Mouse (Mus musculus): ENCODE measurements around the gene Dus4l.
"Not testable (repeated sequence)": the region's sequence is repeated elsewhere in the genome, so short reads cannot be mapped to it uniquely, and the experiment has no call there.

Dus4l gene

DNA sequence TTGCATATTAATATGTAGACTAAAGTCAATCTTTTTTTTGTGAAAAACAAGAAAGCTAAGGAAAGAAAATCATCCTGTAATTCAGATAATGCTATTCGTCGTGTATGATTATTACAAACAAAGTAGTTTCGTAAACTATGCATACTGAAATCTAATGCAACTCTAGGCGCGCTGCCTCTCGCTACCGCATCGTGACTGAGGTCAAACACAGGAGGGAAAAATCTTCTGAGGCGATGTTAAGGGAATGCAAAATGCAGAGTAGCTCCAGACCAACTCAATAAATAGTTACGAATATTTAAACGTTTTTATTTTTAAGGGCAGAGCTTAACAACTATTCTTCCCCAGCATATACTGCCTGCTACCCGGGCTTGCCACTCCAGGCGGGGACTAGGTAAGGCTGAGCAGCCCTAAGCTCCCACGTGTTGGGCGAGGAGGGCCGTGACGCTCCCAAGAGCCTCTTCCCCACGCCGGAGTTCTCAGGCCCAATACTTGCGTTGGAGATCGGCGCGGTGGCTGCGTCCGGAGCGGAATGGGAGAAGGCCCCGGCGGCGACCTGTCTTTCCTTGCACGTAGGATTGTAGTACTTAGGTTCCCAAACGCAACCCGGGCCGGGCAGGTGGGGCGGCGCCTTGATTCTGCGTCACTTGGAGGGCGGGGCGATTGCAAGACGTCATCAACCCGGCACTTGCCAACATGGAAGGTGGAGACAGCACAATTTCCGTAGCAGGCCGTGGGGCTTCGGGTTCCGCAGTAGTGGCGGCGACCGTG, at the start of gene Dus4l, which contains the start of gene Cog5:
Dus4l (minus strand) TSS at position 630 of the 768 bp plus-strand sequence.
Cog5 (plus strand) TSS at position 673 of the 768 bp plus-strand sequence.
- DNase-seq (ENCODE audit: low spot score), result peak; percentile 94

DNA sequence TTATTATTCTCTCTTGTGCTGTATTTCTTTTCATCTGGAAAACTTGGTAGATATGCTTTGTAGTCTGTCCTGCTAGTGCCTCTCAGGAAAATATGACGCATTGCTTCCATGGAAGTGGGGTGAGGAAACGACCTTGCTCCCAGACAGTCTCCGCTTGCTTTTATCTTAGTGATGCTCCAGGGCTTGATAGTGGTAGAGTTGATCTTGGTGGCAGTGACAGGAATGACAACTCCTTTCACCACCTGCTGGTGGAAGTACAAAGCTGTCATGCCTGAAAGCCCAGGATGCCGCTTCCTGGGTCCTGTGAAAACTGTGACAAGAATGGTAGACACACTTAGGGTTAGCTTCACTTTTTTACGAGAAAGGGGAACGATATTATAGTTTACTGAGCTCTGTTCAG, 49.3 kb upstream of the Dus4l start:
- DNase-seq (ENCODE audit: low spot score), result no peak

DNA sequence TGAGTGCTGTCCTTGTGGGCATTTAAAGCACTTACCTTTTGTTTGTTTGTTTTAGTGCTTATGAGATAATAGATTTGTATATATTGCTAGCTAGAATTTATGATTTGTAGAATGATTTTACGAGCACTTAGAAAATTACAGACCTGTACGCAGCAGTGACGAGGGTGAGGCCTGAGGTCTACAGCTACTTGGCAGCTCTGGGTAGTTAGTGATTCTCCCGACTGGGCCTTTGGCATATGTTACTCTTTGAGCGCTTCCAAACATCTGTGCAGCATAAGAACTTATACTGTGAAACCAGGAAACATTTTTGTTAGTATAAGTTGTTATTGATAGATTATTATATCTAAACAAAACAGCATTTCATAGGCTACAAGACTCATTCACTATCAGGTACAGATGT, 46.8 kb upstream of the Dus4l start:
- DNase-seq (ENCODE audit: low spot score), result no peak

DNA sequence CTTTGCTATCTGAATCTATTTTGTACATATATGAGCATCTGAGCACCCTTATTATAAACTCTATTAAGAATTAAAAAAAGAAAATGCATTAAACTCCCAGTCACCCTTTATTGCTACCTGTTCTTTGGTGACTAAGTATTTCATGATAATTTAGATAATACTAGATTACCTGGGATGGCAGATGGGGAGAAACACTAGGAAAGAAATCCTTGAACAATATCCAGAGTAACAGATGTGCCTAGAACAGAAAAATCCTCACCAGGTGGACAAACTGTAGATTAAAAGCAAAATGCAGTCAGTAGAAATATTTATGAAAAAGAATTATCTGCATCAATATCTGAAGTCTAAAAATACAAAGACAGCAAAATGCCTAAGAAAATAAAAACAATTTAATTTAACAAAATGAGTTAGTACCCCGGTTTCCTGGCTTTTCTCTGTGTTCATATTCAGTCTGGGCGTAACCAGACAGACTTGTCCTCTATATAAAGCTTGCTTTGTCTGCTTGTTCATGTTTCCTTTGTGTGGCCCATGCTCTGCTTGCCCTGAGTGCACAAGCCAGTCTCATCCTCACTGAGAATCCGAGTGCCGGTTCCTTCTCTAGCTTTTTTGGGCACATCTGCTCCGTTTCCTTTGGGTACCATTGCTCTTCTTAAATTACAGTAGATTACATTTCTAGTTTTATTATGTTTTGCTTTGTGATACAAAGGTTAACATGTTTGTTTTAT, 46.2 kb upstream of the Dus4l start:
- DNase-seq (ENCODE audit: low spot score), result no peak

DNA sequence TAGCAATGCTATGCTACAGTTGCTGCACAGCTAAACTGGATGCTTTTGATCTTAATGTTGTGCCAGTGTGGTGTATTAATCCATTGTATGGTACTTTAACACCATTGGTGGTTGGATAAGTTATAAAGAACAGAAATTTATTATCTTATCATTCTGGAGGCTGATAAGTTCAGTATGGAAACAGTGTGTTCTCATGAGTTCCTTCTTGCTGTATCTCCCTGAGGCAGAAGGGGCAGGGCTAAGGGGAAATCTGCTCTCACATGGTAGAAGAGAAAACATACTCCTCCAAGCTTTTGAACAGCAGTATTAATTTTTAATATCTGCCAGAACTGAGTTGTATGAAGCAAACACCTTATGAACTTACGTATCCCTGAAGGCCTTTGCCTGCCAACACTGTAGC, 38.7 kb upstream of the Dus4l start:
- no peak for DNase-seq (ENCODE audit: low spot score)

DNA sequence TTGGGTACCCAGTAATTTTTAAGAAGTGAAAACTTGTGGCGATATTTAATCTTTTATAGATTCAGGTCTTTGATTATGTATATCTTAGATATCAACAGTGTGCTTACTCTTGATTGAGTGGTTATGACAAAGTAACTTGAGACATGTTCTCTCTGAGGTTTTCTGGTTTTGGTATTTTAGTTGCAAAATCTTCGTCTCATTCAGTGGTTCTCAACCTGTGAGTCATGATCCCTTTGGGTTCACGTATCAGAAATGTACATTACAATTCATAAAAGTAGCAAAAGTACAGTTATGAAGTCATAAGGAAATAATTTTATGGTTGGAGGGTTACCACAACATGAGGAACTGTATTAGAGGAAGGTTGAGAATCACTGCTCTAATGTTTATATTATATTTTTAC, 32.1 kb upstream of the Dus4l start:
- no peak for DNase-seq (ENCODE audit: low spot score)

DNA sequence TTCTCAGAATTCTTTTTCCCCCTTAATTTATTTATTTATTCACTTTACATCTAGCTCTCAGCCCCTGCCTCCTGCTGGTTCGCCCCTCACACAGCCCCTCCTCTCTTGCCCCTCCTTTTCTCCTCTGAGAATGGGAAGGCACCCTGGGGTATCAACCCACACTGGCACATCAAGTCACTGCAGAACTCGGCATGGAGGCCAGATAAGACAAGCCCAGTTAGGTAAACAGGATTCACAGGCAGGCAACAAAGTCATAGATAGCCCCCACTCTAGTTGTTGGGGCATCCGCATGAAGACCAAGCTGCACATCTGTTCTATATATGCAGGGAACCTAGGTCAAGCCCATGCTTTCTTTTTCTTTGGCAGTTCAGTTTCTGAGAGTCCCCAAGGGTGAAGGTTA, 12.6 kb upstream of the Dus4l start:
- no peak for DNase-seq (ENCODE audit: low spot score)

DNA sequence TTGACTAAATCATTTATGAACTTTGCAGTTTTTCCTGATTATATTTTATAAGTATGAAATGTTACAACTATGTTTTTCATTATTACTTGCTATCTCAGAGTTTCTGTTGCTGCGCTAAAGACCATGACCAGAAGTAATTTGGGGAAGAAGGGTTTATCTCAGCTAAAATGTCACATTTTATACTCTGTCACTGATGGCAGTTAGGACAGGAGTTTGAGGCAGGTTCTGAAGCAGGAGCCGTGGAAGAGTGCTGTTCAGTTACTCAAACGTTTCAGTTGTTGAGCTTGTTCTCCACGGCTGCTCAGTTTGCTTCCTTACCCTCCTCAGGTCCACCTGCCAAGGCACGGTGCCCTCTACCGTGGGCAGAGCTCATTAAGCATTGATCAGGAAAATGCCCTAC, 11.4 kb upstream of the Dus4l start:
- no peak for DNase-seq (ENCODE audit: low spot score)

DNA sequence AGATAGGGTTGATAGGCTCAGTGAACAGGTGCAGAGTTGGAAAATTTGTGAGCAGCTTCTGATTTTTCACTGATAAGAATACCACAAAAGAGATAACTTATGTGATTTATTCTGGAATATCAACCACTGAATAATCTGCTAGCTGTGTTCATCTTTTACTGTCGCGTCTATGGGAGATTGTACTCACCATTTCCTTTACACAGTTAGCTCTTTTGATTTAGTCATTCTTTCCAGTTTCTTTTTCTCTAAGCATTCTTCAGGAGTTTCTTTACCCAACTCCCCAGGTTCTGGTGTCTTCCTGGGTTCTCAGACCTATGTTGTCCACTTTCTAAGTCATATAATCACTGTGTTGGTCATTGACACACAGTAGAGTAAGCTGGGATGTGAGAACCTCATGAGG, 2.2 kb upstream of the Dus4l start:
- no peak for DNase-seq (ENCODE audit: low spot score)

DNA sequence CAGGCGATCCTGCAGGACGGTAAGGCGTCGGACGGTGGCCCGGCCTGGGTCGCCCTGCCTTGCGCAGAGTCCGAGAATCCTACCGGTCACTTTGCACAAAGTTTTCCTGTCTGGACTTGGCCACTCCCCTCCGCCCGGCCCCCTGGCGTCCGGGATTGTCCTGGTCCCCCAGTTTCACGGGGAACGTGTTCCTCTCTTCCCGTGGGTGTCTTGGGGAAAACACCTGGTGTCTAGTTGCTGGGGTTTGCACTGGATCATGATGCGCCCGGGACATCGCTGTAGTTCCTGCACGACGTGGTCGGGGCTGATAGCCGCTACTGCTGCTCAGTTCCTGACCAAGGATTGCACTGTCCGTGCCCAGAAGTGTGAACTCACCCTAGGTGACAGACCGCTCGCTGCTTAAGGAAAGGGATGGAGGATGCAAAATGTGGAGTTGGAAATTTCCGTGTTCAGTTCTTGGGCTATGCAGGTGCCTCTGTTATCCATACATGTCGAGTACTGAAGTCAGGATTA, 395 bp upstream of the Dus4l start:
- no peak for DNase-seq (ENCODE audit: low spot score)

DNA sequence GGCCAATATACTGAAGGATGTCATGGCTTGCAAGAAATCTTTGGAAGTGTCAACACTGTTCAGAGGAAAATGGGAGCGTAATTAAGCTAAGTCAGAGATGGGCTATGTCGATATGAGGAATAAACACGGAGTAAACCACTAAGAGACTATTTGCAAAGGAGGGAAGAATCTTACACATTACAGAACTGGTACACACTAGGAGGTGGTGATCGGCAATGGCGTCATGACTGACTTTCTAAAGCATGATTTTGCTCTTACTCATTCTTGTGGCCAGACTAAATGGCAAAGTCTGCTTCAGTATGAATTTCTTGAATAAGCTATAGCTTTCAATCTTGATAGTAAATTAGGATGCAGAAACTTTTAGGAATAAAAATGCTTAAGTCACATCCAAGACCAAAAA, 1.0 kb downstream of the Dus4l start:
- no peak for DNase-seq (ENCODE audit: low spot score)

DNA sequence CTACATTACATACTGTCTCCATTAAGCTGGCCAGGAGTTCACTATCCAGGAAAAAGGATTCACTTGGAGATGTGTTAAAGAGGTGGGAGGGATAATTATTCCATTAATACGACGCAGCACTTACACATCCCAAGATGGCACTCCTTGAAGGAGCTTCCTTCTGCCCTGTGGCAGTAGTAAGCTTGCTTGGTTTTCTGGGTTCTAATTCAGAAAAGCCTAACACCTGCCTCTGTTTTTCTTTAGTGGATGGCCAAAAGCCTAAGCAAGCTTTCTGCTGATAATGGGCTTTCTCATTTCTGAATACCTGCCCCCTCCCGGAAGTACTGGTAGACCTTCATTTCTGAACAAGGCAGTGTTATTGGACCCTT, 19.4 kb downstream of the Dus4l start:
- no peak for DNase-seq (ENCODE audit: low spot score)

DNA sequence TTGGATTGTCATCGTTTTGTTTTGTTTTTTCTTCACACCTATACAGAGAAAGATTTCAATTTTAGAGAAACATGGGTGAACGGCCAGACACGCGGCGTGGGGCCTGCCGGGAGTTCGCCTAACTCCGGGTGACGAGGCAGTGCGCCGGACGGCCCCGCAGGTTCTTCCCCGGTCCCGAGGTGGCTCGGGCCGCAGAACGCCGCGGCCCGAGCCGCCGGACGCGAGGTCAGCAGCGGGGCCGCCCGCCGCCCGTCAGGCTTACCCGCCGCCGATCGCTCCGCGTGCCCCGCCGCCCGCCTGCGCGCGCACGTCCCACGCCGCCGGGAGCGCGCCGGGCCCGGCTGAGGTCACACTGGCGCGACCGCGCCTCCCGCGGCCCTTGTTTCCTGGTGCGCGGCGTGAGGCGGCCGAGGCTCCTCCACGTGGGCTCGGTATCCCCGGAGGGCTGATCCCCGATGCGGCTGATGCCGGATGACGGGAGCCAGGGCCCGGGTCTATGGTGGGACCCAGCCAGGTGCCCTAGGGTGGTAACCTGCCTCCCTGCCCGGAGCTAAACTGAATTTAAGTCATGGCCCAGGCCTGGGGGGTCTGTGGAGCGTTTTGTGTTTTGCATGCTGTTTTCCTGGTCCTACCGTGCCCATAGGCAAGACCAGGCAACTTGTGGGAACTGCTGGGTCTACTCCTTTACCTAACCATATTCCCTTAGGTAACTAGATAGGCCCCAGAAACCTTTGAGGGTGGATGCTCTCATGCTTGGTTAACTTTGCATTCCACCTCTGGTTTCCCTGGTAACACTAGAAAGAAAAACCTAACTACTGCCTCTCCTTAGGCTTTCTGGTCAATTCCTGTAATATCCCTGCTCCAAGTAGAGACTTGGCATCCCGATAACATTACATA, 20.0 kb downstream of the Dus4l start, which contains the start of gene Bcap29:
Bcap29 (minus strand) TSS at position 316 of the 897 bp plus-strand sequence.
- peak; percentile 80 for DNase-seq (ENCODE audit: low spot score)

DNA sequence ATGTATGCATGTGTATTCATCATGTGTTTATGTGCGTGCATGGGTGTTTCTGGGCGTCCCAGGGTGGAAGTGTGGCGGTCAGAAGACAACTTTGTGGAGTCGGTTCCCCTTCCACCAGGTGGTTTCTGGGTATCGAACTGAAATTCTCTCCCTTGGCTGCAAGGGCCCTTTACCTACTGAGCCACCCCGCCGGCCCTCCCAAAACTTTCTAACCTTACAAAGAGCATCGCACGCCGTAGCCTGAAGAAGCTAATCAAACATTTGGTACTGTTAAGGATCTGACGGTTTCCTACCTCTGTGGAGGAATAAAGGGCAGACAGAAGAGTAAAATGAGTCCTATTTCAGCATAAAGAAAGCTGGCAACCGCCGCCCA, 20.7 kb downstream of the Dus4l start:
- DNase-seq (ENCODE audit: low spot score), result peak; percentile 59

DNA sequence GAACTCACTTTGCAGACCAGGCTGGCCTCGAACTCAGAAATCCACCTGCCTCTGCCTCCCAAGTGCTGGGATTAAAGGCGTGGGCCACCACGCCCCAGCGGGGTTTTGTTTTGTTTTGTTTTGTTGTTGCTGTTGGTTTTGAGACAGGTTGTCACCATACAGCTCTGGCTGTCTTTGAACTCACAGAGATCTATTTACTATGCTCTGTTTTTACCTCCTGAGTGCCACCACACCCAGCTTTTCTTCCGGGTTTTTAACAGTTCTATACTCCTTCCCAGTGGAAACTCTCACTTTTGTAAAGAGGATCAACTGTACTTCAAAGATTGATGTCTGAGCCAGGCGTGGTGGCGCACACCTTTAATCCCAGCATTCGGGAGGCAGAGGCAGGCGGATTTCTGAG, 26.2 kb downstream of the Dus4l start:
- DNase-seq (ENCODE audit: low spot score), result not testable (repeated sequence)

DNA sequence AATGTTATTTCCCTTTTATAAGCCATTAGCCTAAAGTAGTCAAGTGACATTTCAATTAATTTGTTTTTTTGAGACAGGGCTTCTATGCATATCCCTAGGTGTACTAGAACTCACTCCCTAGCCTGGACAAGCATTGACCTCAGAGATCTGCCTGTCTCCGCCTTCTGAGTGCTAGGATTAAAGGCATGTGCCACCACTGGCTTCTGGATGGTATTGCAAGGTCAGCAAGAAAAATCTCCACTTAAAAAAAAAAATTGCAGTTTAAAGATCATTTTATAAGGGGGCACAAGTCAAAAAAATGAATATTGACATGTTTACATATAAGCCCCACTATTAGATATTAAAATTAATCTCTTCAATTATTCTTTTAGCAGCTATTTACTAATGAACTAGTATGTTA, 29.6 kb downstream of the Dus4l start:
- no peak for DNase-seq (ENCODE audit: low spot score)

DNA sequence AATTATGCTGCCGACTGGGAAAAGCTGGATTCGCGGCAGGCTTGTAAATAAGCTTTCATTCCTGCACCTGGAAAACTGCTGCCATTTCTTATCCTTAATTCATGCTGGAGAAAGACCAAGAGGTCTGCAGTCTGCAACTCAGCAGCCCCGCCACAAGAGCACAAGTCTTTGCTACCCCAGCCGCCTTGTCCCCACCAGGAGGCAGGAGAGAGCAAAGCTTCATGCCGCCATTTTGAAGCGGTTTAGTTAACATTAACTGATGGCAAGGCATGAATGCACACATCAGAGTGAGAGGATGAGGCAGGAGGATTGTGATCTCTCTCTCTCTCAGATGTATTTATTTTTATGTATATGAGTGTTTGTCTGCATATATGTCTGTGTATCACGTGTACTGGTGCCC, 34.5 kb downstream of the Dus4l start:
- DNase-seq (ENCODE audit: low spot score), result no peak

DNA sequence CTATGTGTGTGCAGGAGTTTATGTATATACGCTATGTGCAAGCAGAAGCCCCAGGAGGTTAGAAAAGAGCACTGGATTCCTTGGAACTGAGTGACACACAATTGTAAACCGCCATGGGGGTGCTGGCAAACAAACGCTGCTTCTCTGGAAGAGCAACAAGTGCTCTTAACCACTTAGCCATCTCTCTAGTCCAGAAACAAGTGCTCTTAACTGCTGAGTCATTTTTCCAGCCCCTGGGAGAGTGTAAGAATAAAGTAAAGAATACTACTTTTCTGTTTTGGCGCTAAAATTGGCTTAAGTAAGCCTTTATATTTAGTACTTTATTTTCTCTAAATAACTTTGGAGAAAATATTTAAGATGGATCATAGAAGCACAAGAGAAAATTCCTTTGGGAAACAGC, 41.3 kb downstream of the Dus4l start:
- DNase-seq (ENCODE audit: low spot score), result no peak

DNA sequence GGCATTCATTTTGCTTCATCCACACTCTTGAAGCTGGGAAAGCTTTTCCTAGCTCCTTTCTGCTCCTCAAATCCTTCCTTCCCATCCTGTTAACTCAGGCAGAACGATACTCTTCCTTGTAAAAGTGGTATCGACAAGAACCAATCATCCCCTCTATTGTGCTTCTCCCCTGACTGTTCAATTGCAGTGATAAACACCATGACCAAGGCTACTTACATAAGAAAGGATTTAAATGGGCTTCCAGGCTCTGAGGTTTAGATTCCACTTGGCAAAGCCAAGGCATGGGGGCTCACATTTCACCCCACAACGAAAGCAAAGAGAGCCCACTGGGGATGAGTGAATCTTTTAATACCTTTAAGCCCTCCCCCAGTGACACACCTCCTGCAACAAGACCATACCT, 46.5 kb downstream of the Dus4l start:
- DNase-seq (ENCODE audit: low spot score), result no peak

DNA sequence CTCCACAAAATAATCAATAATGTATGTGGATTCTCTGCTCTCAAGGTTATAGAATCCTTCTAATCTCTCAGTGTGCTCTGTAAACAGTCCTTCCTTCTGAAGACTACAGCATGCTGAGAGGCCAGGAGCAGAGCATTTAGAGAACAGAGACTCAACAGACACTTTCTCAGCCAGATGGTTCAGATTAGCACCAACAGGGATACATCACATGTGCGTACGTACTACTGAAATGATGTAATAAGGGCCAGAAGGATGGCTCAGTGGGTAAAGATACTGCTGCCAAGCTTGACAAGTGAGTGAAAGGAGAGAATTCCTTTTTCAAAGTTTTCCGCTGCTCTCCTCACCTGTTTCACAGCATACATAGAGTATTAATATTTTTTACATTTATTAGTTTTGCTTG, 49.7 kb downstream of the Dus4l start:
- DNase-seq (ENCODE audit: low spot score), result no peak

DNA sequence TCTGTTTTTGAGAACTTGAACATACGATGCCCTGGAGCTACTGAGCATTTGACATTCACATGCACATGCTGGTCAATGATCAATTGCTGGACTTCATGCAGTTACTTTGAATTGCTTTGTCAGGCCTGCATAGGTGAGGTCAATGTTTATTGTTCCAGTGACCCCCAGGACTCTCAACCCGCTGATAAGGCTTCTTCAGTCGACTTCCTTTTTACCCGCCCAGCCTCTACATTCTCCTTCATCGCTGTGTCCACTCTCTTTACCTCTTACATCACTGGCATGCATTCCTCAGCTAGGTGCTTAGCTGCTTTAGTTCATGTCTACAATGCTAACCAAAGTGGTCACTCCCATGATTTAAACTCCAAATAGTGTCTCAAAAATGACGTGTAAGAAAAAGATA, 51.0 kb downstream of the Dus4l start:
- DNase-seq (ENCODE audit: low spot score), result no peak

DNA sequence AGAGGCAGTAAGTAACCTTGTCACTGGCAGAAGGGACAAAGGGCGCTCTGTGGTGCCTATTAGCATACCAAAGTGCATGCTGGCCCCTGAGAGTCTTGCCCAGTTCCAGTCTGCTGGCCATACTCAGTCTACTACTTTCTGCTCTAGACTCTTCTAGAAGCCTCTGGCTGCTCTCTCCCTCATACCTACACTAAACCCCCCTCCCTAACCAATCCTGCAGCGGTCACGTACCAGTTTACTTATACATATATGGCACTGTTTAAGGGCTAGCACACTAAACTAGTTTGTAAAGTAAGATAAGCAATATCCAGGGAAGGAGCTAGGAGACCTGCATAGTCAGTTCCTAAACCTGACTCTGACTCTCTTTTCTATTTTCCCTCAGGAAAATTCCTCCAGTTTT, 60.3 kb downstream of the Dus4l start:
- DNase-seq (ENCODE audit: low spot score), result no peak
